Mouse (Mus musculus) cortical plate, adult 2 months (tissue): ENCODE measurements around the gene Hsd17b12. TPM values are rescaled to one million over a fixed set of nuclear protein-coding genes. Genes with fewer than 3 reads are reported as not detected.

Source experiments
- H3K27ac ChIP-seq: fragments of 200-500 bp; 2 replicates; pipeline ENCODE4 v1.5.1; 2012; ENCODE audit warnings: low read length, control low read depth, inconsistent platforms; ENCODE audit not compliant: insufficient read depth
- H3K4me1 ChIP-seq: fragments of 200-500 bp; 2 replicates; pipeline ENCODE4 v1.6.1; 2011; ENCODE audit warnings: low read length; ENCODE audit not compliant: control insufficient read depth, insufficient read depth
- H3K4me3 ChIP-seq: fragments of 200-500 bp; 2 replicates; pipeline ENCODE4 v1.5.1; 2011; ENCODE audit warnings: mild to moderate bottlenecking, low read length, control low read depth; ENCODE audit not compliant: insufficient read depth
- CTCF ChIP-seq: fragments of 200-500 bp; IDR thresholded peaks from 2 replicates; pipeline ENCODE4 v1.5.1; 2011; ENCODE audit warnings: mild to moderate bottlenecking, control low read depth, low read length; ENCODE audit not compliant: insufficient read depth; ENCODE audit errors: extremely low read depth
- POLR2A ChIP-seq: fragments of 200-500 bp; IDR thresholded peaks from 2 replicates; pipeline ENCODE4 v1.6.1; 2011; ENCODE audit warnings: mild to moderate bottlenecking, low read length, control low read depth; ENCODE audit not compliant: insufficient read depth; ENCODE audit errors: extremely low read depth
- polyA plus RNA-seq: library from polyadenylated mRNA; depleted of rRNA; stranded (reverse); fragments of >200 nt; gene quantifications from 2 replicates; pipeline ENCODE4 v1.2.3, GENCODE M21; 2012

The Hsd17b12 gene
- polyA plus RNA-seq, 1 experiment: 65.0 TPM

- Histone ChIP-seq H3K27ac (no peak overlapping the region), H3K4me3 (no peak overlapping the region), H3K4me1 (0 out of 2 replicates have a peak, but pooled peaks cover 2% of the 10 kb centered on the region)
- TF ChIP-seq CTCF: no peak
- no peak for TF ChIP-seq POLR2A
These were observed 106.9 kb downstream of the Hsd17b12 start for GRCm38 (mm10) chr2:94050901-94051300.

- TF ChIP-seq CTCF: no peak
- no peak for TF ChIP-seq POLR2A
- Histone ChIP-seq H3K4me1 (peaks cover 3% of the 10 kb centered on the region; the same call in 1 of the 2 replicates), H3K4me3 (no peak overlapping the region), H3K27ac (no peak overlapping the region)
These were observed 108.1 kb downstream of the Hsd17b12 start for GRCm38 (mm10) chr2:94049471-94050176.

- Histone ChIP-seq H3K4me1 (peaks cover 6% of the 10 kb centered on the region; the same call in 1 of the 2 replicates), H3K4me3 (no peak overlapping the region), H3K27ac (no peak overlapping the region)
- TF ChIP-seq CTCF (no peak), POLR2A (no peak)
These were observed 108.9 kb downstream of the Hsd17b12 start for GRCm38 (mm10) chr2:94048733-94049470.

GRCm38 (mm10) chr2:94048271-94048670, 109.5 kb downstream of the Hsd17b12 start:
- peaks cover 7% of the 10 kb centered on the region for H3K4me1 ChIP-seq
- H3K27ac ChIP-seq: no peak overlapping the region
- TF ChIP-seq CTCF (no peak), POLR2A (no peak)
- no peak overlapping the region for H3K4me3 ChIP-seq

- Histone ChIP-seq H3K4me1 (peaks cover 7% of the 10 kb centered on the region), H3K4me3 (no peak overlapping the region), H3K27ac (no peak overlapping the region)
- no peak for TF ChIP-seq POLR2A
- TF ChIP-seq CTCF: no peak
These were observed 112.2 kb downstream of the Hsd17b12 start for GRCm38 (mm10) chr2:94045411-94046090.

GRCm38 (mm10) chr2:94044174-94044573, 113.6 kb downstream of the Hsd17b12 start:
- peak overlapping the region; percentile 77; the same call in 1 of the 2 replicates for H3K27ac ChIP-seq
- no peak overlapping the region for H3K4me3 ChIP-seq
- peaks cover 7% of the 10 kb centered on the region for H3K4me1 ChIP-seq
- TF ChIP-seq POLR2A (no peak), CTCF (no peak)

- H3K27ac ChIP-seq: no peak overlapping the region
- H3K4me3 ChIP-seq: no peak overlapping the region
- no peak for TF ChIP-seq CTCF
- no peak for TF ChIP-seq POLR2A
These were observed 114.1 kb downstream of the Hsd17b12 start for GRCm38 (mm10) chr2:94043662-94044061.

GRCm38 (mm10) chr2:94042461-94042860, 115.3 kb downstream of the Hsd17b12 start:
- Histone ChIP-seq H3K4me1 (peaks cover 7% of the 10 kb centered on the region), H3K4me3 (no peak overlapping the region), H3K27ac (no peak overlapping the region)
- no peak for TF ChIP-seq POLR2A
- no peak for TF ChIP-seq CTCF

More at GRCm38 (mm10) chr2:94043662-94044061, 114.1 kb downstream of the Hsd17b12 start:
- peaks cover 7% of the 10 kb centered on the region for H3K4me1 ChIP-seq

GRCm38 (mm10) chr2:94040391-94041125, 117.2 kb downstream of the Hsd17b12 start:
- TF ChIP-seq CTCF (no peak), POLR2A (no peak)
- H3K4me1 ChIP-seq: peaks cover 7% of the 10 kb centered on the region
- no peak overlapping the region for H3K4me3 ChIP-seq
- no peak overlapping the region for H3K27ac ChIP-seq
